Mouse (Mus musculus): ENCODE measurements around the gene Olfr38.

DNA sequence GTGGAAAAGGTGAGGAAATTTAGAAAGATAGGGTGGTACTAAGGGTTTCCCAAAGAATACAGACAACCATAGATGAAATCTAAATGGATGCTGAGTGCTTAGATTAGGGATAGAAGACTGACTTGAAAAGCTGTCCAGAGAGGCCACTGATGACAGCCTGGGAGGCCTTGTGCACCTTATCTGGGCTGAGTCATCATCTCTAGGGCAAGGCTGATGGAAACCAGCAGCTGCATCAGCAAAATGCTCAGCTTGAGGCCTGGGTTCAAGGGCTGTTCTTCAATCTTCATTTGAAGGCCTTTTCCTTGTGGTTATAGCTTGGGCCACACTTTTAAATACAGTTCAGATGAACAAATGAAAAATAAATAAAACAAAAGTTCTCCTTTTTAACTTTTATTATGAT lies 38.2 kb upstream of the Olfr38 start:
- TF ChIP-seq CTCF (IDR thresholded peaks at IDR 0.05; ENCODE audit: borderline replicate concordance, extremely low read depth, insufficient read depth, insufficient read length), result no peak
- TF ChIP-seq POLR2A (IDR thresholded peaks at IDR 0.05; ENCODE audit: borderline replicate concordance, extremely low read depth, insufficient read depth, insufficient read length, poor library complexity, severe bottlenecking), result no peak
